Mouse (Mus musculus) G1E (cell line): ENCODE measurements at regions not wholly inside any gene's neighbourhood (a gene's known extent, or its start where the extent isn't known, plus 50 kb on each side); places are given as distances from the start of the nearest gene placed in this dataset.

Experiments used
- CTCF ChIP-seq: IDR thresholded peaks from 2 replicates; pipeline ENCODE4 v1.5.1; 2012; ENCODE audit warnings: low read depth, low read length, inconsistent platforms, mixed read lengths
- GATA2 ChIP-seq: IDR thresholded peaks from 2 replicates; pipeline ENCODE4 v1.6.1; 2012; ENCODE audit warnings: low read depth, low read length, inconsistent platforms, borderline replicate concordance
- POLR2AphosphoS5 ChIP-seq: IDR thresholded peaks from 2 replicates; pipeline ENCODE4 v1.6.1; 2012; ENCODE audit warnings: low read depth, low read length, inconsistent platforms; ENCODE audit not compliant: insufficient replicate concordance

DNA sequence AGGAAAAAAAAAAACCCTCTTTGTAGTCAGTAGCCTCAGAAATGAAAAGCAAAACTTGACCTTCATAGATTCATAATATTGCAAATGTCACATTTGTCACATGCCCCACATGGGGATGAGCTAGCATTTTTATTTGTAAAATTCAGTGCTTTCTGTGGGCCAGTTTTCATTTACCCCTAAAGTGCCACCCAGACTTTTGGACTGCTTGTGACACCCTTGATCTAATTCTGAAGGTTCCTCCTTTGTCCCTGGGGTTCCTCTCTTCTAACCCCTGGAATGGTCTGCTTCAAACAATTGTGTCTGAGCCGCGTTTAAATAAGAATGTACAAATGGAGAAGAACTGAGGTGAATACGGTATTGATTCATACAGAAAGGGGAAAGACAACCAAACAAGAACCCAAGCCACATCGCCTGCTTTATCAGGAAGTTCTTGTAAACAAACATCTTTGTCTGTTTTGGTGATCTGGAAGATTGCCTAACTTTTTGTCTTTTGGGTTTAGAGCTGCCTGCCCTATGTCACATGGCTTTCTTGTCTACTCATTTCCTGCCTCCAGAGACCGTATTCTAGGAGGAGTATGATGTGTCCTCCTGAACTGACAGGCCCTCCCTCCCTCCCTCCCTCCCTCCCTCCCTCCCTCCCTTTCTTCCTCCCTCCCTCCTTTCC, 203.1 kb upstream of the Gm9833 start:
- TF ChIP-seq POLR2AphosphoS5 (no peak), CTCF (no peak), GATA2 (no peak)
